Comparison of ENCODE assay signal across 10 mouse cellular contexts in the genomic region with DNA sequence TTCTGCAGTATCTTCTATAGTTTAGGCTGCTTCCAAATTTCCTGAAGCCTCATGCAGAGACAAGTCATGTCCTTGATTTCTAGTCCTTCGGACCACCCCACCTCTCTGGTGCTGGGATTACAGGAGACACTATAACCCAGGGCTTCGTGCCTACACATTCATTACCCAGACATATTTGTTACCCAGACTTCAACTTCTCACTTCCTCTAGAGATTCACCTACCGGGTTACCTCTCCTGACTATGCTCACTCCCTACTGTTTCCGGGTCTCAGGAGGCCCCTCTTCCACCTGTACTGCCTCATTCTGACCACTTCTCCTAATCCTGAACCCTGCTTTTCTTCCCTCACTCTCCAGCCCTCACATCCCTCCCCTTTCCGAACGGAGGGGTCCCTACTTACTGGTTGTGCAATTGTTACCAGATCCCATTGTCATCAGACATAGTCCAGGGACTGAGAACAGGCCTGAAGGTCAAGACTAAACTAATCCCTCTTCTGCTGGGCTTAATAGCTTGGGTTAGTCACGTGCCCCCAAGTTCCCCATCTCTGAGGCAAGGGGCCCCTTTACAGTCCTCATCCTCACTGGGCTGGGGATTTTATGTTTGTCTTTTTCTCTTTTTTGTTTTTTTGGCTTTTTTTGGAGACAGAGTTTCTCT. TPM values are rescaled to one million over a fixed set of nuclear protein-coding genes. Genes with fewer than 3 reads are reported as not detected.
A peak's percentile ranks its signal among the peaks of the same experiment; 100 is the strongest.
DNase-seq lines count a peak whose midpoint lies in the region; ATAC-seq and TF ChIP-seq lines count a peak whose summit lies in the region.
"Had no signal": no experiment of that assay in that cellular context is flagged by ENCODE, and none has a peak within 500 bp of the region (broad histone marks: within the 10 kb centered on the region; RNA-seq: fewer than 3 reads in every experiment).

Gene Lst1 (minus strand): TSS at position 481 of the 652 bp plus-strand sequence.

- no peak for DNase-seq in forebrain, postnatal 0 days
- no peak for DNase-seq in lung, adult 18-20 months
- peak; percentile 58 for DNase-seq in induced T-regulatory cell, adult 2 months (ENCODE audit: low read depth)
- no peak for DNase-seq in cerebellum, postnatal 14 days
- no peak for DNase-seq in cerebellum, postnatal 25 days
- DNase-seq: adrenal gland, adult 8-10 months had no signal

- no peaks in the 10 kb centered on the region for H3K36me3 ChIP-seq in forebrain, postnatal 0 days (ENCODE audit: insufficient read depth)
- no peaks in the 10 kb centered on the region for H3K36me3 ChIP-seq in forebrain, embryonic 12.5 days (replicated peaks)
- H3K36me3 ChIP-seq in lung, embryonic 15.5 days: no peaks in the 10 kb centered on the region
- peaks cover 19% of the 10 kb centered on the region for H3K36me3 ChIP-seq in megakaryocyte, embryonic 14.5 days (replicated peaks; ENCODE audit: low read length)
- H3K36me3 ChIP-seq: hindbrain, embryonic 15.5 days had no signal

- H3K9me3 ChIP-seq in forebrain, postnatal 0 days (ENCODE audit: low read length): no peaks in the 10 kb centered on the region
- no peaks in the 10 kb centered on the region for H3K9me3 ChIP-seq in forebrain, embryonic 12.5 days
- H3K9me3 ChIP-seq in lung, embryonic 15.5 days: no peaks in the 10 kb centered on the region
- H3K9me3 ChIP-seq in megakaryocyte, embryonic 14.5 days: no peaks in the 10 kb centered on the region
- H3K9me3 ChIP-seq: hindbrain, embryonic 15.5 days had no signal

- H3K4me1 ChIP-seq in forebrain, postnatal 0 days (ENCODE audit: insufficient read depth): peaks cover 3% of the 10 kb centered on the region; the same call in 1 of the 2 replicates
- H3K4me1 ChIP-seq in forebrain, embryonic 12.5 days: peaks cover 13% of the 10 kb centered on the region
- H3K4me1 ChIP-seq in lung, embryonic 15.5 days: peaks cover 9% of the 10 kb centered on the region
- H3K4me1 ChIP-seq in megakaryocyte, embryonic 14.5 days: peaks cover 80% of the 10 kb centered on the region

- WGBS in forebrain, postnatal 0 days: 68% methylated on average over 7 of the region's 7 CpGs
- WGBS in forebrain, embryonic 12.5 days: 75% methylated on average over 7 of the region's 7 CpGs
- 71% methylated on average over 7 of the region's 7 CpGs for WGBS in lung, embryonic 15.5 days

- no peak for ATAC-seq in forebrain, postnatal 0 days
- ATAC-seq in forebrain, embryonic 12.5 days (ENCODE audit: low FRiP score): no peak
- no peak for ATAC-seq in lung, embryonic 15.5 days (ENCODE audit: borderline replicate concordance, extremely low read depth, low FRiP score, low TSS enrichment)

- H3K27me3 ChIP-seq in forebrain, postnatal 0 days (ENCODE audit: insufficient read depth, low read length): no peaks in the 10 kb centered on the region
- peaks cover 8% of the 10 kb centered on the region; the same call in 1 of the 2 replicates for H3K27me3 ChIP-seq in forebrain, embryonic 12.5 days
- no peaks in the 10 kb centered on the region for H3K27me3 ChIP-seq in lung, embryonic 15.5 days
- no peaks in the 10 kb centered on the region for H3K27me3 ChIP-seq in megakaryocyte, embryonic 14.5 days (replicated peaks)
- H3K27me3 ChIP-seq: hindbrain, embryonic 15.5 days had no signal

- no peak for TF ChIP-seq CTCF in forebrain, postnatal 0 days (IDR thresholded peaks at IDR 0.05; ENCODE audit: low read depth)

- H3K4me2 ChIP-seq in forebrain, postnatal 0 days (ENCODE audit: low read depth): no peak within 1 kb of the TSS
- H3K4me2 ChIP-seq in forebrain, embryonic 12.5 days: no peak within 1 kb of the TSS
- H3K4me2 ChIP-seq in lung, embryonic 15.5 days: no peak within 1 kb of the TSS

- no peak within 1 kb of the TSS for H3K27ac ChIP-seq in forebrain, postnatal 0 days (ENCODE audit: low read depth, low read length)
- H3K27ac ChIP-seq in forebrain, embryonic 12.5 days: no peak within 1 kb of the TSS
- no peak within 1 kb of the TSS for H3K27ac ChIP-seq in lung, embryonic 15.5 days

- H3K4me3 ChIP-seq in forebrain, postnatal 0 days (ENCODE audit: low read depth, low read length): no peak within 1 kb of the TSS
- no peak within 1 kb of the TSS for H3K4me3 ChIP-seq in forebrain, embryonic 12.5 days (replicated peaks)
- no peak within 1 kb of the TSS for H3K4me3 ChIP-seq in lung, embryonic 15.5 days
- H3K4me3 ChIP-seq in megakaryocyte, embryonic 14.5 days (replicated peaks): peak within 1 kb of the TSS; percentile 87

- no peak within 1 kb of the TSS for H3K9ac ChIP-seq in forebrain, postnatal 0 days
- H3K9ac ChIP-seq in forebrain, embryonic 12.5 days: no peak within 1 kb of the TSS
- no peak within 1 kb of the TSS for H3K9ac ChIP-seq in lung, embryonic 15.5 days
- H3K9ac ChIP-seq: hindbrain, embryonic 15.5 days had no signal

RNA-seq across cellular contexts. Expression of gene Lst1, which starts in this region (rescaled TPM):
- total RNA-seq in forebrain, postnatal 0 days (2014; rRNA removed): 15.7 and 17.4 TPM in 2 replicates
- polyA plus RNA-seq in forebrain, postnatal 0 days (2015; fragmentation: Nextera tagmentation; extraction: Ambion mirVana): 11.4 and 12.7 TPM in 2 replicates
- polyA plus RNA-seq in forebrain, embryonic 12.5 days (2016; fragmentation: Nextera tagmentation; extraction: Ambion mirVana): 4.0 and 4.8 TPM in 2 replicates
- 12.1 and 13.0 TPM in 2 replicates for polyA plus RNA-seq in lung, embryonic 15.5 days (2015; fragmentation: Nextera tagmentation; extraction: Ambion mirVana)
- polyA plus RNA-seq in megakaryocyte, embryonic 14.5 days (2012; ENCODE audit: insufficient read depth, low replicate concordance): 5.9 and 24.8 TPM in 2 replicates
